In genomic region chr7:90043526-90043925, GRCm38 (mm10) we compare ENCODE assay signal across 16 mouse cellular contexts.
DNase-seq lines count a peak whose midpoint lies in the region; ATAC-seq and TF ChIP-seq lines count a peak whose summit lies in the region.
"Had no signal": no experiment of that assay in that cellular context is flagged by ENCODE, and none has a peak within 500 bp of the region (broad histone marks: within the 10 kb centered on the region; RNA-seq: fewer than 3 reads in every experiment).

No protein-coding gene starts in this region.

- TF ChIP-seq CTCF in lung, embryonic 14.5 days (IDR thresholded peaks at IDR 0.05; ENCODE audit: low read depth), result no peak
- no peak for TF ChIP-seq CTCF in lung, adult 2 months (IDR thresholded peaks at IDR 0.05; ENCODE audit: insufficient read depth, low read length)

- H3K9ac ChIP-seq in lung, embryonic 14.5 days, result no peak overlapping the region
- no peak overlapping the region for H3K9ac ChIP-seq in intestine, embryonic 15.5 days
- H3K9ac ChIP-seq in hindbrain, embryonic 16.5 days (ENCODE audit: low read depth, low read length), result no peak overlapping the region
- H3K9ac ChIP-seq: forebrain, embryonic 15.5 days; heart, embryonic 12.5 days; neural tube, embryonic 13.5 days had no signal

- H3K4me2 ChIP-seq in lung, embryonic 14.5 days, result no peak overlapping the region
- H3K4me2 ChIP-seq in intestine, embryonic 15.5 days (replicated peaks), result no peak overlapping the region
- H3K4me2 ChIP-seq in hindbrain, embryonic 16.5 days (ENCODE audit: low read length), result no peak overlapping the region
- H3K4me2 ChIP-seq: forebrain, embryonic 15.5 days; heart, embryonic 12.5 days; neural tube, embryonic 13.5 days had no signal

- TF ChIP-seq POLR2A in lung, adult 2 months (IDR thresholded peaks at IDR 0.05; ENCODE audit: borderline replicate concordance, extremely low read depth, low read depth, low read length), result no peak

- DNase-seq in lung, embryonic 14.5 days, result no peak
- DNase-seq in lung, adult 2 months, result no peak
- peak; percentile 75 for DNase-seq in adrenal gland, postnatal 14 days
- DNase-seq in lung, postnatal 25 days (ENCODE audit: low spot score), result peak; percentile 14
- DNase-seq in heart, postnatal 10 days, result no peak
- no peak for DNase-seq in frontal cortex, postnatal 10 days (ENCODE audit: low spot score in 2 of 2)
- DNase-seq: cerebellum, adult 18-20 months; gastrocnemius, postnatal 14 days; thymus, adult 18-20 months had no signal

- H3K4me3 ChIP-seq in lung, embryonic 14.5 days (ENCODE audit: low read depth, low read length), result no peak overlapping the region
- no peak overlapping the region for H3K4me3 ChIP-seq in lung, adult 2 months (replicated peaks; ENCODE audit: extremely low read depth, low read depth, low read length)
- no peak overlapping the region for H3K4me3 ChIP-seq in intestine, embryonic 15.5 days (replicated peaks)
- H3K4me3 ChIP-seq in hindbrain, embryonic 16.5 days (ENCODE audit: low read length), result no peak overlapping the region
- H3K4me3 ChIP-seq: forebrain, embryonic 15.5 days; heart, embryonic 12.5 days; layer of hippocampus, adult 2 months; neural tube, embryonic 13.5 days had no signal

- H3K9me3 ChIP-seq in lung, embryonic 14.5 days (ENCODE audit: low read depth, low read length), result no peaks in the 10 kb centered on the region
- no peaks in the 10 kb centered on the region for H3K9me3 ChIP-seq in intestine, embryonic 15.5 days
- H3K9me3 ChIP-seq in hindbrain, embryonic 16.5 days (ENCODE audit: control insufficient read depth, low read length), result no peaks in the 10 kb centered on the region
- H3K9me3 ChIP-seq: forebrain, embryonic 15.5 days; heart, embryonic 12.5 days; neural tube, embryonic 13.5 days had no signal

- ATAC-seq in lung, embryonic 14.5 days (ENCODE audit: insufficient read depth), result no peak
- peak; percentile 51 for ATAC-seq in intestine, embryonic 15.5 days
- no peak for ATAC-seq in hindbrain, embryonic 16.5 days
- ATAC-seq: forebrain, embryonic 15.5 days; Patski had no signal

- H3K27ac ChIP-seq in lung, embryonic 14.5 days (ENCODE audit: low read depth), result peak overlapping the region; percentile 69
- H3K27ac ChIP-seq in intestine, embryonic 15.5 days, result peak overlapping the region; percentile 29
- no peak overlapping the region for H3K27ac ChIP-seq in hindbrain, embryonic 16.5 days (ENCODE audit: low read depth, low read length)
- H3K27ac ChIP-seq: forebrain, embryonic 15.5 days; layer of hippocampus, adult 2 months; neural tube, embryonic 13.5 days had no signal

- WGBS in lung, embryonic 14.5 days, result 59% methylated on average over 8 of the region's 8 CpGs
- 77% methylated on average over 8 of the region's 8 CpGs for WGBS in lung, adult 2 months
- WGBS in intestine, embryonic 15.5 days, result 42% methylated on average over 8 of the region's 8 CpGs
- WGBS in hindbrain, embryonic 16.5 days, result 95% methylated on average over 8 of the region's 8 CpGs

- peaks cover 14% of the 10 kb centered on the region for H3K4me1 ChIP-seq in lung, embryonic 14.5 days (ENCODE audit: insufficient read depth)
- H3K4me1 ChIP-seq in lung, adult 2 months (ENCODE audit: control insufficient read depth, insufficient read depth, low read length), result peaks cover 11% of the 10 kb centered on the region
- H3K4me1 ChIP-seq in intestine, embryonic 15.5 days (replicated peaks), result peaks cover 13% of the 10 kb centered on the region; the same call in 1 of the 2 replicates
- no peaks in the 10 kb centered on the region; the same call in 1 of the 2 replicates for H3K4me1 ChIP-seq in hindbrain, embryonic 16.5 days (ENCODE audit: control insufficient read depth, insufficient read depth, low read depth, low read length)
- H3K4me1 ChIP-seq: forebrain, embryonic 15.5 days had no signal

- intact Hi-C loops in heart, postnatal 10 days (cut with DNase I), result no loop called here

- H3K27me3 ChIP-seq in lung, embryonic 14.5 days (ENCODE audit: insufficient read depth, low read length), result no peaks in the 10 kb centered on the region
- no peaks in the 10 kb centered on the region for H3K27me3 ChIP-seq in intestine, embryonic 15.5 days (replicated peaks)
- H3K27me3 ChIP-seq in hindbrain, embryonic 16.5 days (replicated peaks; ENCODE audit: control insufficient read depth, insufficient read depth, low read length), result no peaks in the 10 kb centered on the region
- H3K27me3 ChIP-seq: forebrain, embryonic 15.5 days; heart, embryonic 12.5 days; neural tube, embryonic 13.5 days; Patski had no signal

- H3K36me3 ChIP-seq in lung, embryonic 14.5 days (ENCODE audit: insufficient read depth), result no peaks in the 10 kb centered on the region
- H3K36me3 ChIP-seq in intestine, embryonic 15.5 days, result no peaks in the 10 kb centered on the region
- H3K36me3 ChIP-seq in hindbrain, embryonic 16.5 days (ENCODE audit: control insufficient read depth, insufficient read depth, low read length), result no peaks in the 10 kb centered on the region
- H3K36me3 ChIP-seq: forebrain, embryonic 15.5 days; heart, embryonic 12.5 days; neural tube, embryonic 13.5 days had no signal

Comparison
In these comparisons a context has a peak if more than half of its experiments do, and no peak if none do; other contexts are left out.
1. DNase-seq: peak in adrenal gland, postnatal 14 days (single experiment) and lung, postnatal 25 days (single experiment); none in lung, embryonic 14.5 days (single experiment), lung, adult 2 months (single experiment), heart, postnatal 10 days (0 of 2) and frontal cortex, postnatal 10 days (0 of 2).